Mouse (Mus musculus) midbrain, embryonic 14.5 days (tissue): ENCODE results near the gene Lamb3. TPM values are rescaled to one million over a fixed set of nuclear protein-coding genes. Genes with fewer than 3 reads are reported as not detected.
A peak's percentile ranks its signal among the peaks of the same experiment; 100 is the strongest.
"Not testable (repeated sequence)": the region's sequence is repeated elsewhere in the genome, so short reads cannot be mapped to it uniquely, and the experiment has no call there.

ENCODE experiments used
- ATAC-seq: fragments of 200-750 bp; cut with Nextera tagmentation; 2 replicates; pipeline ENCODE4 v1.8.0; 2017; ENCODE audit warnings: moderate number of reproducible peaks, moderate library complexity; ENCODE audit not compliant: low FRiP score, low TSS enrichment
- DNase-seq: peaks from one replicate; pipeline ENCODE4 v3.0.0-alpha.2; 2015
- H3K27ac ChIP-seq: fragments of 300-500 bp; sonication (generic); replicated peaks from 2 replicates; pipeline ENCODE4 v1.5.1; 2014; ENCODE audit warnings: mild to moderate bottlenecking, low read depth, low read length, moderate library complexity
- H3K27me3 ChIP-seq: fragments of 300-500 bp; sonication (generic); 2 replicates; pipeline ENCODE4 v1.6.1; 2014; ENCODE audit warnings: low read length, control low read depth, mixed read lengths; ENCODE audit not compliant: control insufficient read depth, insufficient read depth
- H3K36me3 ChIP-seq: fragments of 300-500 bp; sonication (generic); 2 replicates; pipeline ENCODE4 v1.6.1; 2014; ENCODE audit warnings: low read length, control low read depth; ENCODE audit not compliant: control insufficient read depth, insufficient read depth
- H3K4me1 ChIP-seq: fragments of 300-500 bp; sonication (generic); 2 replicates; pipeline ENCODE4 v1.6.1; 2014; ENCODE audit warnings: mild to moderate bottlenecking, antibody characterized with exemption, low read length, control low read depth; ENCODE audit not compliant: control insufficient read depth, insufficient read depth
- H3K4me2 ChIP-seq: fragments of 300-500 bp; sonication (generic); 2 replicates; pipeline ENCODE4 v1.6.1; 2014; ENCODE audit warnings: mild to moderate bottlenecking, low read length, moderate library complexity
- H3K4me3 ChIP-seq: fragments of 300-500 bp; sonication (generic); replicated peaks from 2 replicates; pipeline ENCODE4 v1.5.1; 2014; ENCODE audit warnings: low read depth, low read length
- H3K9ac ChIP-seq: fragments of 300-500 bp; sonication (generic); replicated peaks from 2 replicates; pipeline ENCODE4 v1.6.1; 2014; ENCODE audit warnings: mild to moderate bottlenecking, low read length, moderate library complexity
- H3K9me3 ChIP-seq: fragments of 300-500 bp; sonication (generic); 2 replicates; pipeline ENCODE4 v1.6.1; 2016; ENCODE audit warnings: low read length, control low read depth, mixed read lengths; ENCODE audit not compliant: control insufficient read depth
- WGBS: fragments of 180-500 bp; shearing (Covaris S2); extraction: QIAGEN DNeasy Blood & Tissue Kit; methylation state at CpG from one replicate; pipeline ENCODE4 v1.1.7; 2014; 5-methylcytosine and 5-hydroxymethylcytosine counted together
- polyA plus RNA-seq: library from polyadenylated mRNA; unstranded; fragments of >200 nt; fragmentation: Nextera tagmentation; extraction: Ambion mirVana; gene quantifications from 2 replicates; pipeline ENCODE4 v1.2.1, GENCODE M21; 2014

Gene Lamb3
- polyA plus RNA-seq, 1 experiment from 2014 or later: 0.30 TPM

GRCm38 (mm10) chr1:193243571-193244193, 36.2 kb downstream of the Lamb3 start:
- Histone ChIP-seq H3K4me3 (no peak overlapping the region), H3K4me1 (no peaks in the 10 kb centered on the region), H3K27ac (no peak overlapping the region), H3K9ac (no peak overlapping the region), H3K36me3 (no peaks in the 10 kb centered on the region), H3K27me3 (no peaks in the 10 kb centered on the region), H3K4me2 (no peak overlapping the region), H3K9me3 (no peaks in the 10 kb centered on the region)
- ATAC-seq: no peak
- WGBS: 61% methylated on average over 10 of the region's 10 CpGs
- no peak for DNase-seq

DNA sequence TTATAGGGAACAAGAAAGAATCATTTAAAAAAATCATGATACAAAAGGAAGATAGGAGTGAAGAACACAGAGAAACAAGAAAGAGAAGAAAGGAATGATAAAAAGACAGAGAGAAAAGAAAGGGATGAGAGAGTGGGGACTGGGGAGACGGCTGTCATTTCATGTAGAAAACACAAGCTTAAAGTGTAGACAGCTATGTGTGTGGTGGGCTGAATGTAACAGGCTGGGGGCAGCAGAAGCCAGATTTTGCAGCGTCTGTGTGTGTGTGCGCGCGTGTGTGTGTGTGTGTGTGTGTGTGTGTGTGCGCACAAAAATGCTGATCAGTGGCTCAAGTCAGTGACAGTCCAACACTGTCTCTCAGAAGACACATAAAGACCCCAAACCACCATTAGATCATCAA, 36.7 kb downstream of the Lamb3 start:
- Histone ChIP-seq H3K9ac (no peak overlapping the region), H3K4me2 (no peak overlapping the region), H3K36me3 (no peaks in the 10 kb centered on the region), H3K4me3 (no peak overlapping the region), H3K27me3 (no peaks in the 10 kb centered on the region), H3K27ac (no peak overlapping the region), H3K9me3 (no peaks in the 10 kb centered on the region), H3K4me1 (no peaks in the 10 kb centered on the region)
- WGBS: 80% methylated on average over 6 of the region's 6 CpGs
- ATAC-seq (no peak), DNase-seq (no peak)

GRCm38 (mm10) chr1:193250026-193250425, 42.5 kb downstream of the Lamb3 start:
- DNase-seq: no peak
- no peaks in the 10 kb centered on the region for H3K9me3 ChIP-seq
- no peak for ATAC-seq
- H3K4me2 ChIP-seq: no peak overlapping the region
- no peak overlapping the region for H3K27ac ChIP-seq
- H3K4me1 ChIP-seq: no peaks in the 10 kb centered on the region
- 80% methylated on average over 2 of the region's 2 CpGs for WGBS
- H3K4me3 ChIP-seq: no peak overlapping the region
- no peak overlapping the region for H3K9ac ChIP-seq
- no peaks in the 10 kb centered on the region for H3K27me3 ChIP-seq
- no peaks in the 10 kb centered on the region for H3K36me3 ChIP-seq

GRCm38 (mm10) chr1:193251386-193251785, 43.9 kb downstream of the Lamb3 start:
- no peak overlapping the region for H3K9ac ChIP-seq
- no peaks in the 10 kb centered on the region for H3K9me3 ChIP-seq
- H3K4me3 ChIP-seq: no peak overlapping the region
- no peak overlapping the region for H3K4me2 ChIP-seq
- 79% methylated on average over 7 of the region's 7 CpGs for WGBS
- DNase-seq: no peak
- no peaks in the 10 kb centered on the region for H3K4me1 ChIP-seq
- no peak overlapping the region for H3K27ac ChIP-seq
- no peaks in the 10 kb centered on the region for H3K36me3 ChIP-seq
- no peaks in the 10 kb centered on the region for H3K27me3 ChIP-seq
- ATAC-seq: no peak

DNA sequence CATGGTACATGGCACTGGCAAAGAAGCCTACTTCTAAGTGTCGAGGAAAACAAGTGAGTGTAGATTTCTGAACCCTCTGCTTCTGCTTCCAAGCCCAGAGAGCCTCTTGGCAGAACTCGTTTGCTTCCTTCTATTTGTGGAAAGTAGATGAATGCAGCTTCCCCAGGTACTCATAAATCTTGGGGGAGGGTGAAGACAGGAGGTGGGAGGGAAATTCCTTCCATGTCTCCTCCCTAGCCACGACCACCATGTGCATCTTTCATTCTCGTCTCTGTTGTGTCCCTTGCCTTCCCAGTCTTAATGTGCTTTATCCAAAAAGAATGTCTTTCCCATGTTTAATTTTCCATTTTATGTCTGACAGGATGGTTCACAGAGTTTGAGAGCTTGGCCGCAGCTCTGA, 45.1 kb downstream of the Lamb3 start:
- 61% methylated on average over 5 of the region's 5 CpGs for WGBS
- Histone ChIP-seq H3K4me2 (no peak overlapping the region), H3K4me3 (no peak overlapping the region), H3K9me3 (no peaks in the 10 kb centered on the region), H3K36me3 (no peaks in the 10 kb centered on the region), H3K4me1 (no peaks in the 10 kb centered on the region), H3K27ac (no peak overlapping the region), H3K9ac (no peak overlapping the region), H3K27me3 (no peaks in the 10 kb centered on the region)
- DNase-seq (no peak), ATAC-seq (no peak)

GRCm38 (mm10) chr1:193253895-193254294, 46.4 kb downstream of the Lamb3 start:
- not testable (repeated sequence) for H3K4me1 ChIP-seq, H3K27ac ChIP-seq, H3K4me2 ChIP-seq, ATAC-seq, H3K36me3 ChIP-seq, H3K9me3 ChIP-seq, H3K9ac ChIP-seq, H3K4me3 ChIP-seq, DNase-seq, H3K27me3 ChIP-seq
- WGBS: 72% methylated on average over 3 of the region's 3 CpGs

GRCm38 (mm10) chr1:193255032-193255431, 47.5 kb downstream of the Lamb3 start:
- Histone ChIP-seq H3K36me3 (no peaks in the 10 kb centered on the region), H3K27ac (no peak overlapping the region), H3K4me3 (no peak overlapping the region), H3K4me1 (no peaks in the 10 kb centered on the region), H3K27me3 (no peaks in the 10 kb centered on the region), H3K9ac (no peak overlapping the region), H3K4me2 (no peak overlapping the region), H3K9me3 (no peaks in the 10 kb centered on the region)
- DNase-seq (no peak), ATAC-seq (no peak)
- WGBS: 75% methylated on average over 8 of the region's 8 CpGs

DNA sequence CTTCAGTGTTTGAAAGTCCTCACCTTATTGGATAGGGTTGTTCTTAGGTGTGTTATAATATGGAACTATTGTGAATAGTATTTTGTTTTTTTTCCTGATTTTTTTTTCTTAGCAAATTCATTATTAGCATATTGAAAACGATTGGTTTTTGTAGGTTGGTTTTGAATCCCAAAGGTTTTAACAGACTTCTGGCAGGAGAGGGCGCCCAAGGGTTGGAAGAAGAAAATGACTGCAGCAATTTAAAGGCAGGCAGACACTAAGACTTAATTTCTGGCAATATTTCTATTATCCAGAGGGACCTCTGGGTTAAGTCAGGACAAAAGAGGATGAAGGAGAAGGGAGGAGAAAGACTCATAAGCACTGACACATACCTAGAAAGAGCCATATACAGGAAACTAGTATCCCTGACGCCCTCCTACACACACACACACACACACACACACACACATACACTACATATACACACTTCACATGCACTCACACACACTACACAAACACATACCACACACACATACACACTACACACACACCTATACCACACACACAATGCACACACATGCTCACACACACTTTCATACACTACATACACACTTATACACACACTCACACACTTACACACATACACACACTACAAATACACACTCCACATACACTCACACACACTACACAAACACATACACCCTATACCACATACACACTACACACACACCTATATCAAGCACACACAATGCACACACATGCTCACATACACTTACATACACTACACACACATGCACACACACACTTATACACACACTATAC, 48.2 kb downstream of the Lamb3 start:
- Histone ChIP-seq H3K27ac (no peak overlapping the region), H3K9ac (no peak overlapping the region), H3K27me3 (no peaks in the 10 kb centered on the region), H3K4me2 (no peak overlapping the region), H3K36me3 (no peaks in the 10 kb centered on the region), H3K4me1 (no peaks in the 10 kb centered on the region), H3K4me3 (no peak overlapping the region), H3K9me3 (no peaks in the 10 kb centered on the region)
- 30% methylated on average over 3 of the region's 3 CpGs for WGBS
- ATAC-seq: peak; percentile 31; the same call in 1 of the 2 replicates
- DNase-seq: peak; percentile 88

GRCm38 (mm10) chr1:193256289-193256577, 48.7 kb downstream of the Lamb3 start:
- Histone ChIP-seq H3K9ac (no peak overlapping the region), H3K36me3 (no peaks in the 10 kb centered on the region), H3K4me1 (no peaks in the 10 kb centered on the region), H3K4me2 (no peak overlapping the region), H3K27me3 (no peaks in the 10 kb centered on the region), H3K9me3 (no peaks in the 10 kb centered on the region), H3K4me3 (no peak overlapping the region), H3K27ac (no peak overlapping the region)
- DNase-seq: no peak
- peak; percentile 27; the same call in 1 of the 2 replicates for ATAC-seq
